Mouse (Mus musculus): ENCODE measurements around the gene Bpifb9a.
"Not testable (repeated sequence)": the region's sequence is repeated elsewhere in the genome, so short reads cannot be mapped to it uniquely, and the experiment has no call there.

Bpifb9a gene

GRCm38 (mm10) chr2:154313771-154314170 is 56.1 kb downstream of the Bpifb9a start:
- not testable (repeated sequence) for DNase-seq

Measured in lung, adult 18-20 months (tissue).